Mouse (Mus musculus): ENCODE data around the gene Sec24a. TPM values are rescaled to one million over a fixed set of nuclear protein-coding genes. Genes with fewer than 3 reads are reported as not detected.

The Sec24a gene
- polyA plus RNA-seq, 3 experiments from 2014 or later: 15.3 to 22.3 (median 19.0) TPM

DNA sequence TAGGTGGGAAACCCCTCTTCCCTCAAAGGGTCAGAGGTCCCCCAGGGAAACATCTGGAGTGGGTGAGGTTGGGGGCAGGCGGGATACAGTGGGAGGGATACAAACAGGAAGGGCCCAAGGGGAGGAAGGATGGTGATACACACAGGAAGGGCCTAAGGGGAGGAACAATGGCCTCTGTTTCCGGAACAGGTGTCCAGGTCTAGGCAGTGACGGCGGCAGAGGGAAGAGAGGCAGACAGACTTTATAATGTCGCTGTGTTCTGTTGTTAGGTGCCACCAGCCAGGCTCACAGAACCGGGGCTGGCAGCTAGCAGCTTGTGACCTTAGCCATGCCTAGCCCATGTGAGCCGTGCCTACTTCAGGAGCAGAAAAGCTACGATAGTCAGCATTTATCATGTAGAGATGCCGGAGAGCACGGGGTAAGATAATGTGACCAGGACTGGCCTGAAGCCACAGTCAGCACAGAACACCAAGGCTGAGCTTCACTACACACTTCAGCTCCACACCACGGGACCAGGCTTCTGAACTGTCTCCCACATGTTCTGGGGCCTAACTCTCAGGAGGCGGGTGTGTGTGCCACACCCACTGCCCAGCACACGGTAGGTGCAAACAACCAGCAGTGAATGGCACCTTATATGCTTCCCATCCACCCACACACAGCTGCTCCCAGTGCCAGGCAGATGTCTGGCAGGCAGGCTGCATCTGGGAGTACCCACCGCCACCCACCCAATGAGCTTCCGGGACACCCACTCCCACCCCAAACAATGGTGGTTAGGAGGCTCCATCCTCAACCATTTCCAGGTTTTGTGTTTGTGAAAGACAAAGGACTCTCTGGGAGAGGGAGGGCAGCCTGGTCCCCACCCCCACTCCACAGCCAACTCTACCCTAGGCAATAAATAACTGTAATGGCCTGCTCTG lies 116.4 kb downstream of the Sec24a start:
- no peak for ATAC-seq

DNA sequence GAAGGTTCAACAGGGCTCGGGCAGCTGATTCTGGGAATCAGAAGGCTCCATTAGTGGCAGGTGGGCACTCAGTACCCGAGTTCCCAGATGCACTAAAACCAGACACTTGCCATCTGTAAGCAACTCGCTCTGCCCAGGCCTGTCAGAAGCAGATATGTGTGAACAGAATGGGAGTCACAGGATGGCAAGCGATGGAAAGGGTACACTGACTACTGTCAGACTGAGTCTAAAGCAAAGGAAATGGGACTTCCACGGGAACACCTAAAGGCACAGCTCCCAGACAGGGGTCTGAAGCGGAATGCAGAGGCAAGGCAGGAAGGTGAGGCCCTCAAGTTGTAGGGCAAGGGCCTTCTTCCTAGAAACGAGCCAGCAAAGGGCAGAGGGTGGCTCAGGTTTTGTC lies 117.2 kb downstream of the Sec24a start:
- ATAC-seq: no peak

DNA sequence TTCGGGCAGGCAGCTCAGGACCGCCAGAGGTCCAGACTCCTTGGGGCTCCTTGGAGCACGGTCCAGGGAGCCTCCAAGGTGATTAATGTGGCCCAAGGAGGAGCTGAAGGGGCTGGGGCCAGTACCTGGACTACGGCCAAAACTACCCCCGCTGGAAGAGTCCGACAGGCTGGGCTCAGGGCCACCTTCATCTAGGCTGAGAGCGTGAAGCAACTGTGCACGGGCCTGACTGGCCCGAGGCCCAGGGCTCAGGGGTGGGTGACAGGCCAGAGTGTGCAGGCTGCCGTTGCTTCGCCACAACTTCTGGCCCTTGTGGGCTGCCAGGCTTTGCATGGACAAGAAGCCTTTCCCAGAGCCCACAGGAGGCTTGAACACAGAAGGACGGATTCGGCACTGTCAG lies 118.1 kb downstream of the Sec24a start:
- ATAC-seq: no peak

DNA sequence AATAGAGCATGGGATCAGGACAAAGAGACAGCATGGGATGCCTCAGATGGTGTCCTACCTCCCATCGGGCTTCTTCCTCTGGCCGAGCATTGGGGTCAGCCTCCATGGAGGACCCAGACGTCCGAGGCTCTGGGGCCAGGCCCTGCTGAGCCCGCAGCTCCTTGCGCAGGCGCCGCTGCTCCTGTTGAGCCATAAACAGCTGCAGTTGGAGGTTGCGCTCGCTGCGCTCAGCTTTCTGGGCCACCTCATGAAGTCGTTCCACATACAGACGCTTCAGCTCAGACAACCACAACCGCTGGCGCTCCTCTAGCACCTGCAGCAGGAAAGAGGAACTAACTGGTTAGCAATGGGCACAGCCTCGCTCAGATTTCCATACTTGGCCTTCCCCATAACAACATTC lies 119.2 kb downstream of the Sec24a start:
- no peak for ATAC-seq

DNA sequence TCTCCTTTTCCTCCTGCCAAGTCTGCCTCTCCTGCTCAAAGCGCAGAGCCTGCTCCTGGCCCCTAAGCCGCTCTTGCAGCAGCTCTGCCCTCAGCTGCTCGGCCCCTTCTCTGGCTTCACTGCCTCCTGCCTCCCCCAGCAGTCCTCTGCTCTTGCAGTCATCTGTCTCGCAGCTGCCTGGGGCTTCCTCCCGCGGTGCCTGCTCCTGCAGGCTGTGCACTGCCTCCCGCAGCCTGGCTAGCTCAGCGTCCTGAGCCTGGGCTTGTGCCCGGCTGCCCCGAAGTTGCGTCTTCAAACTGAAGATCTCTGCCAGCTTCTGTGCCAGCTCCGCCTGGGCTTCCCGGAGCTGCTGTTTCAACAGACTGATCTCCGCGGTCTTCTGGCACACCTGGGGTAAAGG lies 119.7 kb downstream of the Sec24a start:
- no peak for ATAC-seq

DNA sequence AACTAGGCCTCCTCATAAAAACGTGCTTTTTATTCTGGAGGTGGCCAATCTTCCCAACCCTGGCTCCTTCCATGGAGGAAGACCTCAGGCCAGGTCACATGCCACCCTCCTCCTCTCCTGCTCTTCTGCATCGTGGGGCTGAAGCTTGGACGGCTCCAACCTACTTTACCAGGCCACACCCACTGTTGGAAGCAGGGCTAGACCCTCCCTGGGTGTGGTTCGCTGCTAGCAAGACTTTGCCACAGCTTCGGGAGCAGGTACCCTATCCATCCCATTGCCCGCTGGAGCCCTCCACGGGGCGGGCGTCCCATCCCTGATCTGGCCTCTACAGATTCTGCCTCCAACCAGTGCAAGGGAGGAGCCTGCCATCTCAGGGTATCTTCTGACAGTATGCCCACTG lies 120.2 kb downstream of the Sec24a start:
- no peak for ATAC-seq

Other genes starting within 250 kb of the Sec24a start
- 10 to 100 TPM; 25.2 to 33.5 (median 27.6) TPM for gene Phykpl, start 178.9 kb downstream of the Sec24a start, polyA plus RNA-seq (2017; shearing (Covaris generic))
- gene Hnrnpab, start 156.8 kb downstream of the Sec24a start, polyA plus RNA-seq (2017; shearing (Covaris generic)): 10 to 100 TPM; 32.6 to 39.5 (median 35.5) TPM
- 100 to 1,000 TPM; 100 to 149 (median 102) TPM for gene Nhp2, start 143.9 kb downstream of the Sec24a start, polyA plus RNA-seq (2017; shearing (Covaris generic))
- gene Rmnd5b, start 127.7 kb downstream of the Sec24a start, polyA plus RNA-seq (2017; shearing (Covaris generic)): 10 to 100 TPM; 35.7 to 40.3 (median 38.6) TPM
- gene N4bp3, start 112.8 kb downstream of the Sec24a start, polyA plus RNA-seq (2017; shearing (Covaris generic)): 1 to 10 TPM; 1.3 to 2.4 (median 1.4) TPM
- 1 to 10 TPM in 2 of 3 experiments, under 1 TPM in 1; 0.86 to 1.5 (median 1.0) TPM for gene D930048N14Rik, start 112.7 kb downstream of the Sec24a start, polyA plus RNA-seq (2017; shearing (Covaris generic))
- gene 0610009B22Rik, start 74.8 kb downstream of the Sec24a start, polyA plus RNA-seq (2017; shearing (Covaris generic)): 10 to 100 TPM; 16.8 to 30.5 (median 21.6) TPM
- gene Sar1b, start 53 bp upstream of the Sec24a start, polyA plus RNA-seq (2017; shearing (Covaris generic)): 100 to 1,000 TPM; 128 to 162 (median 150) TPM
- 10 to 100 TPM; 14.1 to 21.5 (median 20.1) TPM for gene Jade2, start 94.0 kb upstream of the Sec24a start, polyA plus RNA-seq (2017; shearing (Covaris generic))
- 100 to 1,000 TPM in 1 of 3 experiments, 10 to 100 TPM in 2; 87.2 to 108 (median 97.6) TPM for gene Cdkn2aipnl, start 204.0 kb upstream of the Sec24a start, polyA plus RNA-seq (2017; shearing (Covaris generic))
- 100 to 1,000 TPM; 175 to 228 (median 189) TPM for gene Ube2b, start 237.1 kb upstream of the Sec24a start, polyA plus RNA-seq (2017; shearing (Covaris generic))
- 1 to 10 TPM; 5.7 to 6.7 (median 6.2) TPM for gene Cdkl3, start 240.6 kb upstream of the Sec24a start, polyA plus RNA-seq (2017; shearing (Covaris generic))